Mouse (Mus musculus) forebrain, embryonic 16.5 days (tissue): ENCODE results near the gene Rdm1. TPM values are rescaled to one million over a fixed set of nuclear protein-coding genes. Genes with fewer than 3 reads are reported as not detected.
"Not testable (repeated sequence)": the region's sequence is repeated elsewhere in the genome, so short reads cannot be mapped to it uniquely, and the experiment has no call there.

Experiments used
- ATAC-seq: fragments of 200-750 bp; cut with Nextera tagmentation; 2 replicates; pipeline ENCODE4 v1.8.0; 2017; ENCODE audit warnings: mild to moderate bottlenecking, moderate library complexity
- H3K27ac ChIP-seq: fragments of 300-500 bp; sonication (generic); 2 replicates; pipeline ENCODE4 v1.5.1; 2014; ENCODE audit warnings: low read length, control low read depth
- H3K27me3 ChIP-seq: fragments of 300-500 bp; sonication (generic); replicated peaks from 2 replicates; pipeline ENCODE4 v1.6.1; 2014; ENCODE audit warnings: low read length; ENCODE audit not compliant: control insufficient read depth, insufficient read depth
- H3K36me3 ChIP-seq: fragments of 300-500 bp; sonication (generic); 2 replicates; pipeline ENCODE4 v1.6.1; 2014; ENCODE audit not compliant: control insufficient read depth, insufficient read depth
- H3K4me1 ChIP-seq: fragments of 300-500 bp; sonication (generic); replicated peaks from 2 replicates; pipeline ENCODE4 v1.6.1; 2014; ENCODE audit warnings: low read length; ENCODE audit not compliant: control insufficient read depth, insufficient read depth
- H3K4me2 ChIP-seq: fragments of 300-500 bp; sonication (generic); 2 replicates; pipeline ENCODE4 v1.6.1; 2014; ENCODE audit warnings: mild to moderate bottlenecking, low read length, control low read depth
- H3K4me3 ChIP-seq: fragments of 300-500 bp; sonication (generic); replicated peaks from 2 replicates; pipeline ENCODE4 v1.5.1; 2014; ENCODE audit warnings: mild to moderate bottlenecking, low read length, control low read depth
- H3K9ac ChIP-seq: fragments of 300-500 bp; sonication (generic); replicated peaks from 2 replicates; pipeline ENCODE4 v1.6.1; 2014; ENCODE audit warnings: low read depth, low read length, control low read depth
- H3K9me3 ChIP-seq: fragments of 300-500 bp; sonication (generic); 2 replicates; pipeline ENCODE4 v1.6.1; 2016; ENCODE audit warnings: low read length; ENCODE audit not compliant: control insufficient read depth
- WGBS: fragments of 180-500 bp; shearing (Covaris S2); extraction: QIAGEN DNeasy Blood & Tissue Kit; methylation state at CpG from one replicate; pipeline ENCODE4 v1.1.7; 2014; 5-methylcytosine and 5-hydroxymethylcytosine counted together
- polyA plus RNA-seq: library from polyadenylated mRNA; unstranded; fragments of >200 nt; fragmentation: Nextera tagmentation; extraction: Ambion mirVana; gene quantifications from 2 replicates; pipeline ENCODE4 v1.2.1, GENCODE M21; 2015

Gene Rdm1
- polyA plus RNA-seq, result 21.9 and 32.2 TPM in 2 replicates

DNA sequence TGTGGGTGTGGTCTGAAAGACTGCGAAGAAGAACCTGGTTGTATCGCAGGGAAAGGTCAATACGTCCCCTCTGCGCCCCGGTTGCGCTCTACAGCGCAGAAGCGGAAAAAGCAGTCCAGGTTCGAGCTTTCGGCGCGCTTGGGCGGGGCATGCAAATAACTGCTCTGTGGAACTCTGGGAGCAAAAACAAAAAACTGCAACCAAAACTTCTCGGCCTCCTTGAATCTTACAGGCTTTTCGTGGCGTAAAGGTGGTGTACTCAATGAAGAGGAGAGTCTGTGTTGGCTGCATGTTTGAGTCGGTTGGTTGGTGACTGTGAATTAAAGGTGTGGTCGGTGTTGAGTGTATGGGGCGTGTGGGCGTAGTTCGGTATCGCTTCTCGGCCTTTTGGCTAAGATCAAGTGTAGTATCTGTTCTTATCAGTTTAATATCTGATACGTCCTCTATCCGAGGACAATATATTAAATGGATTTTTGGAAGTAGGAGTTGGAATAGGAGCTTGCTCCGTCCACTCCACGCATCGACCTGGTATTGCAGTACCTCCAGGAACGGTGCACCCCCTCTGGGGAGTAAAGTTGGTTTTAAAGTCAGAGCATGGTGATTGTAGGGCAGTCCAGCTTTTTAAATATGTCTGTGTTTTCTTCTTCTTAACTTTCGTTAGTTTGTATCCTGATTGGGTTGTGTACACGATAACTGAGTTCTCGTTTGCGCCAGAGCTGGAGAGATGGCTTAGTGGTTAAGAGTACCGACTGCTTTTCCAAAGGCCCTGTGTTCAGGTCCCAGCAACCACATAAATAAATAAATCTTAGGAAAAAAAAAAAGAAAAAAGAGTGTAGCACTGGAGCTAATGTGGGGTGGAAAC, at the start of gene Rdm1:
Gene Rdm1, plus strand, starts transcription at position 201 of the 862 bp plus-strand sequence.
- H3K36me3 ChIP-seq, result no peaks in the 10 kb centered on the region
- 0% methylated on average over 32 of the region's 34 CpGs for WGBS
- peak within 1 kb of the TSS; percentile 73 for H3K4me3 ChIP-seq
- peak; percentile 89 for ATAC-seq
- H3K9me3 ChIP-seq, result no peaks in the 10 kb centered on the region
- H3K9ac ChIP-seq, result peak within 1 kb of the TSS; percentile 66
- H3K4me2 ChIP-seq, result peak within 1 kb of the TSS; percentile 81
- peak within 1 kb of the TSS; percentile 90 for H3K27ac ChIP-seq
- peaks cover 10% of the 10 kb centered on the region for H3K4me1 ChIP-seq
- no peaks in the 10 kb centered on the region for H3K27me3 ChIP-seq

DNA sequence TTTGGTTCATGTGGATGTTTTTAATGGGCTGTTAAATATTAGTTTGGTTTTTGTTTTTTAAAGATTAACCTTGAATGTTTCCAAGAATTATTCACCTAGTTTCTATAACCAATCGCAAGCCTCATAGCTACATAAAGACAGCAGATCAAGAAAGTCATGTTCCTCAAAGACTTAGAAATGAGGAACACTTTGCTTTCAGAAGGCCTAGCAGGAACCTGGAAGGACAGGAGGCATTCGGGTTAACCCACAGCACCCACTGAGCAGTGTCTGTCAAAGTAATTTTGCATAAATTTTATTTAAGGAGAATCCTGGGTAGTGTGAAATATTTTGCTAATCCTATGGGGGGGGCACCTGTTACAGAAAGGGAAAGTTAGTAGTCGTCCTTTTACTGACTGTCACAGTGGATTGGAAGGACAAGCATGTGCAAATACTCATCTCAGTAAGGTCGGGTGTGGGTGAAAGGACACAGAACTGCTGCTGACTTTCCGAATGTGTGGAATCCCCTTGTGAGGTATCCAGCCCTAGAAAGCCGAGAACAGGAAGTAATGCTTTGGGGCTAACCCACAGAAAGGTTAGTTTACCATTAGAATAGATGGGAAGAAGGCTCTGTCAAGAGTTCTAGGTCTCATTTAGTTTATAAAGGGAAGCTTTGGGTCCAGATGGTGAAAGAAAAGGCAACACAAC, 45.8 kb upstream of the Rdm1 start:
- H3K4me1 ChIP-seq, result peaks cover 5% of the 10 kb centered on the region; the same call in 1 of the 2 replicates
- H3K27me3 ChIP-seq, result no peaks in the 10 kb centered on the region
- WGBS, result 76% methylated on average over 6 of the region's 6 CpGs
- H3K9me3 ChIP-seq, result no peaks in the 10 kb centered on the region
- H3K36me3 ChIP-seq, result peaks cover 27% of the 10 kb centered on the region
- H3K4me3 ChIP-seq, result no peak overlapping the region
- no peak for ATAC-seq
- H3K27ac ChIP-seq, result no peak overlapping the region
- no peak overlapping the region for H3K9ac ChIP-seq
- no peak overlapping the region for H3K4me2 ChIP-seq

DNA sequence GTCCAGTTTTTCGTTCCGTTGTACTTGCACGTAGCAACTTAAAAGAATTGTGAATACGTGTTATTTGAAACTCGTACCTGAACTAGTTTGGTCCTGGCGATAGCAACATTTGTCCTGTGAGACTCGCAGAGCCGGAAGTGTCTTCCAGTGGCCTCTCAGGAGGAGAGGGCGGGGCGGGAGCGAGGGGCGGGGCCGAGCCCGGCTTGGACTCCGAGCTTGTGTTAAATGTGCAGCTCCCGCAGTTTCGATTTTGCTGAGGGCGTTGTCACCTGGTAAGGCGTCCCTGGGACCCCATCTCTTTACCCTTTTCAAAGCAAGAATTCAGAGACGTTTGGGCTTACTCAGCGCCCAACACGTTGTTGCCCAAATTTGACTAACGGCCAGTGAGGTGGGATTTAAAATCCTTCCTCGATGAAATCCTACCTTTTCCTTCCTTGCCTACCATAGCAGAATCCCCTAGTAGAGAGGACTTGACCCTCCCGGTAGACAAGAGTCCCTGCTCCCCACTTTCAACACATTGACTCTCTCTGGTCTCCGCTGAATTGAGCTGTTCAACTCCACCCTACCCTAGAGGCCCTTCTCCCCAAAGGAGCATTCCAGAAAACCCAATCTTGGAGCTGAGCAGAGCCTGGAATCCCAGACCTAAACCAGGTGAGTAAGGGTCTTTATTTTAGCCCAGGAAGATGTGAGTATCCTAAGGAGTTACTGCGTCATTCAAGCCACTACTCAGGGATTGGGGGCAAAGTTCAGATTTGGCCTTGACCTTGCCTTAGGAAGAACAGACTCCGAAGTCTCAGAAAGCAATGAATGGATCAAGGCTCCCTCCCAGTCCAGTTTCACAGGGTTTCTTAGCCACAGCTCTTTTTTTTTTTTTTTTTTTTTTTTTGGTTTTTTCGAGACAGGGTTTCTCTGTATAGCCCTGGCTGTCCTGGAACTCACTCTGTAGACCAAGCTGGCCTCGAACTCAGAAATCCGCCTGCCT, 44.6 kb upstream of the Rdm1 start, which contains the start of gene Tmem106a:
Gene Tmem106a, plus strand, starts transcription at position 189 of the 982 bp plus-strand sequence.
- Histone ChIP-seq H3K27me3 (no peaks in the 10 kb centered on the region), H3K9ac (peak within 1 kb of the TSS; percentile 38; the same call in 1 of the 2 replicates), H3K4me2 (peak within 1 kb of the TSS; percentile 44), H3K4me3 (peak within 1 kb of the TSS; percentile 29), H3K9me3 (no peaks in the 10 kb centered on the region), H3K27ac (no peak within 1 kb of the TSS), H3K36me3 (peaks cover 17% of the 10 kb centered on the region), H3K4me1 (peaks cover 5% of the 10 kb centered on the region; the same call in 1 of the 2 replicates)
- WGBS, result 19% methylated on average over 30 of the region's 31 CpGs
- ATAC-seq, result no peak

DNA sequence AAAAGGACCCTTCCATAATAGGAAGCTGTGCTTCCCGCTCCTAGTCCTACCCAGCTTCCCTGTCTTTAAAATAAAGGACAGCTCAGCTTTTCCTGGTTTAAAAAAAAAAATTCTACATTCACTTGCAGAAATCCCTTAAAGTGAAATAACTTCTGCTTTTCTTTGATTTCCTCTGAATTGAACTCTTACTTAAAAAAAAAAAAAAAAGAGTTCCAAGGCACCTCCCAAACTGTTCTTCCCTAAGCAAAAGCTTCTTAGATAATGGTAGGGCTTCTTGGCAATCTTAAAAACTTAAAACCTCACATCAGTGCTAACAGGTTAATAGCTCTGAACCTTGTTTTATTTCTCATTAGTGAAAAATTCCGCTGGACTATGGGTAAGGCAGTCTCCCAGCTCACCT, 43.8 kb upstream of the Rdm1 start:
- Histone ChIP-seq H3K4me2 (no peak overlapping the region), H3K9ac (no peak overlapping the region), H3K4me3 (no peak overlapping the region), H3K4me1 (peaks cover 5% of the 10 kb centered on the region; the same call in 1 of the 2 replicates), H3K27me3 (no peaks in the 10 kb centered on the region), H3K9me3 (no peaks in the 10 kb centered on the region), H3K36me3 (peaks cover 8% of the 10 kb centered on the region), H3K27ac (no peak overlapping the region)
- no peak for ATAC-seq
- WGBS, result 80% methylated on average over 2 of the region's 2 CpGs

DNA sequence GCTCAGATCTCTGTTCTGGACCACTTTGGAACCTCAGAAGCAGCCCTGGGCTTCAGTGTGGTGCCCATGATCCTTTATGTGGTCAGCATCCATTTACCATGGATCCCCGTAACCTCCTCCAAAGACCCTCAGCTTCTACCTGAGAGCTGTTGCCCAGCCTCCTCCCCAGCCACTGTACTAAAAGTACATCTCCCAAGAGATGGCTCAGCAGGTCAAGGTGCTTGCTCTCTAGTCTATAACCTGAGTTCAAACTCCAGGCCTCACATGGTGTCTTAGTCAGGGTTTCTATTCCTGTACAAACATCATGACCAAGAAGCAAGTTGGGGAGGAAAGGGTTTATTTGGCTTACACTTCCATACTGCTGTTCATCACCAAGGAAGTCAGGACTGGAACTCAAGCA, 42.0 kb upstream of the Rdm1 start:
- not testable (repeated sequence) for H3K9ac ChIP-seq, H3K4me2 ChIP-seq, H3K27ac ChIP-seq, H3K36me3 ChIP-seq, ATAC-seq, H3K27me3 ChIP-seq, H3K4me1 ChIP-seq, H3K4me3 ChIP-seq, H3K9me3 ChIP-seq
- WGBS, result 100% methylated on average over 1 of the region's 1 CpGs

DNA sequence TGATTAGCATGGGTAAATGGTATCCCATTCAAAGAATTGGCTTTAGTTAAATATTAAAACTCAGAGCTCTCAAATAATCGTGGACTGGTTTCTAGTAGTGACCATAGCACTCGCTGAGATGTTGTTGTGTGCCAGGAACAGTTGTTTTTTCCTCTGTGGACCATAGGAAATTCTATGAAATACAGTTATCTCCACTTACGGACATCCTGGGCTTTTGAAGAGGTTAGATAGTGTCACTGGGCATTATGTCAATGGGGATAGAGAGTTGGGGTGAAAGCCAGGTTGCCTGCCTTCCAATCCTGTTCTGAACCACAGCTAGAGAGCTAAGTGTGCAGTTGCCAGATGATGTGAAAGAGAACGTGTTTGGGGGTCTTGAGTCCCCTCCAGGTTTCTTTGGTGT, 41.2 kb upstream of the Rdm1 start:
- no peaks in the 10 kb centered on the region for H3K27me3 ChIP-seq
- no peaks in the 10 kb centered on the region for H3K36me3 ChIP-seq
- H3K9ac ChIP-seq, result no peak overlapping the region
- H3K4me1 ChIP-seq, result peaks cover 5% of the 10 kb centered on the region; the same call in 1 of the 2 replicates
- no peak for ATAC-seq
- H3K4me3 ChIP-seq, result no peak overlapping the region
- no peak overlapping the region for H3K27ac ChIP-seq
- 79% methylated on average over 4 of the region's 4 CpGs for WGBS
- H3K9me3 ChIP-seq, result no peaks in the 10 kb centered on the region
- H3K4me2 ChIP-seq, result no peak overlapping the region

DNA sequence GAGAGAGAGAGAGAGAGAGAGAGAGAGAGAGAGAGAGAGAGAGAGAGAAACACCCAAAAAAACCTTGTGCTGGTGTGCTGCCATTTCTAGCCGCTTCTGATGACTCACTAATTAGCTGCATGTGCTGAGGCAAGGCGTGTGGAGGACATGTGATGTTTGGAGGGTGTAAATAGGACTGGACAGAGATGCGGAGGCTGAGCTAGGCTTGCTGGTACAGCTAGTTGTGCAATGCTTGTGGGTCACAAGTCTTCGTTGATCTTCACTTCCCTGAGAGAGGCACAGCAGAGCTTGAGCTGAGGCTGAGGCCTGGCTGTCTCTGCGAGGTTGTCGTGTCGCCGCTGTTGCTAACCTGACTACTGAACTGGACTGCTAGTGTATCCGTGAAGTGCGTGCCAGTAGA, 39.3 kb upstream of the Rdm1 start:
- H3K9me3 ChIP-seq, result no peaks in the 10 kb centered on the region
- H3K4me1 ChIP-seq, result no peaks in the 10 kb centered on the region
- no peak for ATAC-seq
- no peak overlapping the region for H3K9ac ChIP-seq
- H3K4me3 ChIP-seq, result no peak overlapping the region
- no peak overlapping the region for H3K4me2 ChIP-seq
- H3K27ac ChIP-seq, result no peak overlapping the region
- H3K27me3 ChIP-seq, result no peaks in the 10 kb centered on the region
- no peaks in the 10 kb centered on the region for H3K36me3 ChIP-seq
- 91% methylated on average over 10 of the region's 10 CpGs for WGBS

DNA sequence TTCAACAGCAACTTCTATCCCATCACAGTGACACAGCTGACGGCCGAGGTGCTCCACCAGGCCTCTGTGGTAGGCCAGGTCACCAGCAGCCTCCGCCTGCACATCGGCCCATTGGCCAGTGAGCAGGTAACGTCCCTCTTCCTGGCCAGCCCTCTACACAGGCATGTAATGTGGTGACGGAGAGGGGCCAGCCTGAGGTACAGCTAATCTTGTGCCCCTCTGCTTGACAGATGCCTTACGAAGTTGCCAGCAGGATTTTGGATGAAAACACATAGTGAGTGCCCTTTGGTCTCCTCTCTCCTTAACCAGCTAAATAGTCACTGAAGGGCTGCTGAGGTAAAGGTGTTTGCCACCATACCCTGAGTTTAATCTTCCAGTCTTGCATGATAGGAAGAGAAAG, 38.1 kb upstream of the Rdm1 start:
- H3K36me3 ChIP-seq, result no peaks in the 10 kb centered on the region
- H3K9ac ChIP-seq, result no peak overlapping the region
- H3K4me2 ChIP-seq, result no peak overlapping the region
- no peaks in the 10 kb centered on the region for H3K4me1 ChIP-seq
- no peaks in the 10 kb centered on the region for H3K9me3 ChIP-seq
- WGBS, result 91% methylated on average over 7 of the region's 7 CpGs
- H3K27ac ChIP-seq, result no peak overlapping the region
- no peak overlapping the region for H3K4me3 ChIP-seq
- no peak for ATAC-seq
- no peaks in the 10 kb centered on the region for H3K27me3 ChIP-seq
